In the genomic region with DNA sequence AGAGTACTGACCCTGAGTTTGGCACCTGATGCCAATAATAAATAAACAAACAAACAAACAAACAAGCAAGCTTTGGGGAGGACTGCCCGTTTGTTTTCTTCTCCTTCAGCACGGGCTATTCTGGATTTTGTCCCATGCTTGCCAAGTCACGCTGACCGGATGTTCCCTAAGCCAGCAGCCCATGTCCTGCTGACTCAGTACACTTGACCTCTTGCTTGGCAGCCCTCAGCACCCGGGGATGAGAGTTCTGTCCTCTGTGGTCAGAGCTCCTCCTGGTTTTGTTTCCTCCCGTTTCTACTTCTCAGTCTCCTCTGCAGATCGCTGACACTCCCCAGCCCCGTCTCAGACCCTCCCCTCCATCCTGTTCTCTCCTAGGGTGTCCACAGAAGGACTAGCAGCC, we compare ENCODE assay signal across 10 mouse cellular contexts. TPM values are rescaled to one million over a fixed set of nuclear protein-coding genes. Genes with fewer than 3 reads are reported as not detected.
DNase-seq lines count a peak whose midpoint lies in the region; ATAC-seq lines count a peak whose summit lies in the region.
"Had no signal": no experiment of that assay in that cellular context is flagged by ENCODE, and none has a peak within 500 bp of the region (broad histone marks: within the 10 kb centered on the region; RNA-seq: fewer than 3 reads in every experiment).

No protein-coding gene starts in this region.

- intact Hi-C loops in gastrocnemius, postnatal 36 days (cut with DNase I): loop anchor here (5.0 kb wide), 2 partner anchors 40 to 160 kb away; a partner anchor contains a TSS

- DNase-seq in gastrocnemius, adult 18-20 months (ENCODE audit: low spot score): peak; percentile 86
- DNase-seq in gastrocnemius, postnatal 10 days: no peak
- DNase-seq in ovary, adult 18-20 months (ENCODE audit: low spot score): peak; percentile 48
- no peak for DNase-seq in ovary, postnatal 14 days (ENCODE audit: low spot score)
- DNase-seq in gastrocnemius, postnatal 36 days: peak; percentile 38 to 59
- peak; percentile 46 for DNase-seq in testis, postnatal 10 days (ENCODE audit: low spot score)
- no peak for DNase-seq in right cerebral cortex, postnatal 4 days
- DNase-seq: cerebellum, adult 11 months had no signal

- ATAC-seq in megakaryocyte-erythroid progenitor cell, adult 5-6 weeks (replicated peaks; ENCODE audit: low FRiP score, low TSS enrichment, poor library complexity, severe bottlenecking): no peak
- ATAC-seq: lung, postnatal 0 days had no signal

RNA-seq across cellular contexts. Expression of a gene that starts 24.2 kb away (rescaled TPM):
- total RNA-seq in gastrocnemius, adult 18-20 months (2021): 10 to 100 TPM; 65.0 to 78.0 TPM
- total RNA-seq in gastrocnemius, postnatal 10 days (2021): 10 to 100 TPM; 51.8 to 53.6 TPM
- total RNA-seq in gastrocnemius, postnatal 36 days (2021): 10 to 100 TPM; 57.9 to 67.9 TPM
- total RNA-seq in megakaryocyte-erythroid progenitor cell, adult 5-6 weeks (2014; fragmentation: Nextera tagmentation): 2.7 and 6.2 TPM in 2 replicates
- total RNA-seq in megakaryocyte-erythroid progenitor cell, adult 5-6 weeks (2017): 3.3 and 3.8 TPM in 2 replicates

RNA-seq across cellular contexts. Expression of a gene that starts 41.6 kb away (rescaled TPM):
- 10 to 100 TPM; 22.5 to 22.9 TPM for total RNA-seq in gastrocnemius, adult 18-20 months (2021)
- 10 to 100 TPM in 1 of 2 experiments, 1 to 10 TPM in 1; 2.7 to 20.8 TPM for total RNA-seq in gastrocnemius, postnatal 10 days (2021)
- total RNA-seq in gastrocnemius, postnatal 36 days (2021): 10 to 100 TPM; 14.1 to 15.9 TPM
- total RNA-seq in megakaryocyte-erythroid progenitor cell, adult 5-6 weeks (2014; fragmentation: Nextera tagmentation): not detected in 2 replicates
- not detected in 2 replicates for total RNA-seq in megakaryocyte-erythroid progenitor cell, adult 5-6 weeks (2017)

Comparison
In these comparisons a context has a peak if more than half of its experiments do, and no peak if none do; other contexts are left out.
1. DNase-seq: peak in gastrocnemius, adult 18-20 months (single experiment), ovary, adult 18-20 months (single experiment), gastrocnemius, postnatal 36 days (2 of 2) and testis, postnatal 10 days (single experiment); none in gastrocnemius, postnatal 10 days (single experiment), ovary, postnatal 14 days (single experiment) and right cerebral cortex, postnatal 4 days (single experiment).
2. RNA of a gene that starts 24.2 kb away (total RNA-seq): 65.0 to 78.0 TPM in gastrocnemius, adult 18-20 months, 57.9 to 67.9 TPM in gastrocnemius, postnatal 36 days and 51.8 to 53.6 TPM in gastrocnemius, postnatal 10 days; 2.7 to 6.2 TPM in megakaryocyte-erythroid progenitor cell, adult 5-6 weeks; every median in the first group is over 4 times any median in the second.